Mouse (Mus musculus) ES-E14 (cell line): ENCODE measurements around the gene Chrna9.

ENCODE experiments used
- HCFC1 ChIP-seq: IDR thresholded peaks from 2 replicates; pipeline ENCODE4 v1.6.1; 2012; ENCODE audit warnings: low read length, inconsistent platforms, borderline replicate concordance; ENCODE audit not compliant: insufficient read depth
- ZC3H11A ChIP-seq: IDR thresholded peaks from 2 replicates; pipeline ENCODE4 v1.6.1; 2012; ENCODE audit warnings: low read depth, mild to moderate bottlenecking, inconsistent platforms, low read length, borderline replicate concordance

DNA sequence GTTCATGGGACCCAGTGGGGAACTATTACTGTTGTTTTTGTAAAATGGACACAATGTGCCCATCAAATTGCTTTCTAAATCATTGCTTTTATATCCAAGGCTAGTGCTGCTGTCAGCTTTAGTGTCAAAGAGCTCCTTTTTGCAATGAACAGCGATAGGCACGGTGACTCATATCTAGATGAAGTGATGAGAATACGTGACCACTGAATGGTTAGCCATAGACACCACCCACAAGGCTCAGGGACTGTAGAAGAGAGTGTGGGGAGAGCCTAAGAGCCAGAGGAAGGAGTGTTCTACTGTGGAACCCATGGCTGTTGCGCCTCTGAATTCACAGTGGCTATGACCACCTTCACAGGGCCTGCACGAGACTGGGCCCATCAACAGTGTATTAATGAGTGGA, 51.7 kb downstream of the Chrna9 start:
- TF ChIP-seq HCFC1 (no peak), ZC3H11A (no peak)
